8 mouse cellular contexts compared by ENCODE assay signal in genomic region chr8:95331156-95331719, GRCm38 (mm10). TPM values are rescaled to one million over a fixed set of nuclear protein-coding genes. Genes with fewer than 3 reads are reported as not detected.
DNase-seq lines count a peak whose midpoint lies in the region; ATAC-seq and TF ChIP-seq lines count a peak whose summit lies in the region.

No protein-coding gene starts in this region.

- peak overlapping the region; percentile 84 for H3K9ac ChIP-seq in kidney, postnatal 0 days (ENCODE audit: low read depth, low read length)
- H3K9ac ChIP-seq in forebrain, postnatal 0 days = peak overlapping the region; percentile 98
- H3K9ac ChIP-seq in limb, embryonic 14.5 days (ENCODE audit: low read depth, low read length, severe bottlenecking) = peak overlapping the region; percentile 90
- peak overlapping the region; percentile 96 for H3K9ac ChIP-seq in midbrain, embryonic 14.5 days (replicated peaks; ENCODE audit: low read length)

- H3K4me3 ChIP-seq in kidney, postnatal 0 days (replicated peaks; ENCODE audit: low read depth, low read length) = peak overlapping the region; percentile 81
- peak overlapping the region; percentile 70 for H3K4me3 ChIP-seq in forebrain, postnatal 0 days (ENCODE audit: low read depth, low read length)
- H3K4me3 ChIP-seq in limb, embryonic 14.5 days (replicated peaks; ENCODE audit: low read length) = peak overlapping the region; percentile 88
- peak overlapping the region; percentile 88 for H3K4me3 ChIP-seq in midbrain, embryonic 14.5 days (replicated peaks; ENCODE audit: low read depth, low read length)

- H3K27ac ChIP-seq in kidney, postnatal 0 days = peak overlapping the region; percentile 98
- peak overlapping the region; percentile 95 for H3K27ac ChIP-seq in forebrain, postnatal 0 days (ENCODE audit: low read depth, low read length)
- peak overlapping the region; percentile 95 for H3K27ac ChIP-seq in limb, embryonic 14.5 days (replicated peaks; ENCODE audit: low read depth, low read length)
- H3K27ac ChIP-seq in midbrain, embryonic 14.5 days (replicated peaks; ENCODE audit: low read depth, low read length) = peak overlapping the region; percentile 93

- H3K36me3 ChIP-seq in kidney, postnatal 0 days (ENCODE audit: insufficient read depth, low read length) = peaks cover 34% of the 10 kb centered on the region
- H3K36me3 ChIP-seq in forebrain, postnatal 0 days (ENCODE audit: insufficient read depth) = peaks cover 42% of the 10 kb centered on the region
- H3K36me3 ChIP-seq in limb, embryonic 14.5 days (ENCODE audit: control insufficient read depth, insufficient read depth, low read length) = peaks cover 48% of the 10 kb centered on the region
- H3K36me3 ChIP-seq in midbrain, embryonic 14.5 days (ENCODE audit: control insufficient read depth, insufficient read depth, low read length) = peaks cover 39% of the 10 kb centered on the region

- WGBS in kidney, postnatal 0 days = 1% methylated on average over 38 of the region's 38 CpGs
- 1% methylated on average over 38 of the region's 38 CpGs for WGBS in forebrain, postnatal 0 days
- WGBS in limb, embryonic 14.5 days = under 1% methylated on average over 38 of the region's 38 CpGs
- under 1% methylated on average over 38 of the region's 38 CpGs for WGBS in midbrain, embryonic 14.5 days

- no peaks in the 10 kb centered on the region for H3K9me3 ChIP-seq in kidney, postnatal 0 days (replicated peaks; ENCODE audit: low read length)
- H3K9me3 ChIP-seq in forebrain, postnatal 0 days (ENCODE audit: low read length) = no peaks in the 10 kb centered on the region
- no peaks in the 10 kb centered on the region for H3K9me3 ChIP-seq in limb, embryonic 14.5 days (ENCODE audit: control insufficient read depth, low read length)
- H3K9me3 ChIP-seq in midbrain, embryonic 14.5 days (ENCODE audit: control insufficient read depth, low read length) = no peaks in the 10 kb centered on the region

- no peak for TF ChIP-seq POLR2A in limb, embryonic 14.5 days (IDR thresholded peaks at IDR 0.05; ENCODE audit: borderline replicate concordance, extremely low read depth, insufficient read depth, insufficient read length)

- TF ChIP-seq CTCF in kidney, postnatal 0 days (IDR thresholded peaks at IDR 0.05; ENCODE audit: low read depth) = no peak
- no peak for TF ChIP-seq CTCF in forebrain, postnatal 0 days (IDR thresholded peaks at IDR 0.05; ENCODE audit: low read depth)

- DNase-seq in kidney, postnatal 0 days (ENCODE audit: low spot score) = peak; percentile 85
- no peak for DNase-seq in kidney, postnatal 14 days
- no peak for DNase-seq in forebrain, postnatal 0 days
- peak; percentile 63 for DNase-seq in limb, embryonic 14.5 days (ENCODE audit: low spot score)
- DNase-seq in midbrain, embryonic 14.5 days = no peak
- DNase-seq in thymus, postnatal 36 days = no peak
- DNase-seq in left cerebral cortex, adult 8-10 months (ENCODE audit: low spot score in 2 of 2) = no peak

- no peaks in the 10 kb centered on the region for H3K27me3 ChIP-seq in kidney, postnatal 0 days (ENCODE audit: insufficient read depth, low read length)
- no peaks in the 10 kb centered on the region for H3K27me3 ChIP-seq in forebrain, postnatal 0 days (ENCODE audit: insufficient read depth, low read length)
- H3K27me3 ChIP-seq in limb, embryonic 14.5 days (ENCODE audit: control insufficient read depth, insufficient read depth, low read length) = no peaks in the 10 kb centered on the region
- no peaks in the 10 kb centered on the region for H3K27me3 ChIP-seq in midbrain, embryonic 14.5 days (ENCODE audit: control insufficient read depth, insufficient read depth, low read length)

- peaks cover 5% of the 10 kb centered on the region; the same call in 1 of the 2 replicates for H3K4me1 ChIP-seq in kidney, postnatal 0 days (replicated peaks; ENCODE audit: insufficient read depth, low read length)
- peaks cover 4% of the 10 kb centered on the region; the same call in 1 of the 2 replicates for H3K4me1 ChIP-seq in forebrain, postnatal 0 days (ENCODE audit: insufficient read depth)
- H3K4me1 ChIP-seq in limb, embryonic 14.5 days (ENCODE audit: control insufficient read depth, insufficient read depth, low read length) = peaks cover 8% of the 10 kb centered on the region
- peaks cover 21% of the 10 kb centered on the region for H3K4me1 ChIP-seq in midbrain, embryonic 14.5 days (ENCODE audit: control insufficient read depth, insufficient read depth, low read length)

- H3K4me2 ChIP-seq in kidney, postnatal 0 days (ENCODE audit: low read length) = peak overlapping the region; percentile 86
- peak overlapping the region; percentile 73 for H3K4me2 ChIP-seq in forebrain, postnatal 0 days (ENCODE audit: low read depth)
- peak overlapping the region; percentile 82 for H3K4me2 ChIP-seq in limb, embryonic 14.5 days (replicated peaks; ENCODE audit: low read depth, low read length, severe bottlenecking)
- H3K4me2 ChIP-seq in midbrain, embryonic 14.5 days (ENCODE audit: low read length) = peak overlapping the region; percentile 89

- peak; percentile 34 for ATAC-seq in kidney, postnatal 0 days (replicated peaks; ENCODE audit: low FRiP score, low read depth)
- peak; percentile 47 for ATAC-seq in activated CD4-positive, CD25-positive, alpha-beta regulatory T cell, adult 4 months
- peak; percentile 53 for ATAC-seq in forebrain, postnatal 0 days
- ATAC-seq in limb, embryonic 14.5 days (ENCODE audit: low FRiP score, low read depth) = peak; percentile 42
- ATAC-seq in midbrain, embryonic 14.5 days (ENCODE audit: low FRiP score, low TSS enrichment) = peak; percentile 49

RNA-seq across cellular contexts. Expression of gene Zfp319, which starts 0.5 kb away (rescaled TPM):
- polyA plus RNA-seq in kidney, postnatal 0 days (2015; fragmentation: Nextera tagmentation; extraction: Ambion mirVana) = 6.3 and 6.6 TPM in 2 replicates
- polyA plus RNA-seq in activated CD4-positive, CD25-positive, alpha-beta regulatory T cell, adult 4 months (2017; shearing (Covaris generic)) = 1 to 10 TPM; 3.2 to 4.5 TPM
- 11.8 and 15.7 TPM in 2 replicates for total RNA-seq in forebrain, postnatal 0 days (2014; rRNA removed)
- 10.7 and 13.4 TPM in 2 replicates for polyA plus RNA-seq in forebrain, postnatal 0 days (2015; fragmentation: Nextera tagmentation; extraction: Ambion mirVana)
- 13.8 and 17.4 TPM in 2 replicates for polyA plus RNA-seq in limb, embryonic 14.5 days (2012; rRNA removed)
- 8.4 and 9.2 TPM in 2 replicates for polyA plus RNA-seq in limb, embryonic 14.5 days (2014; fragmentation: Nextera tagmentation; extraction: Ambion mirVana)
- 15.9 and 17.9 TPM in 2 replicates for polyA plus RNA-seq in midbrain, embryonic 14.5 days (2014; fragmentation: Nextera tagmentation; extraction: Ambion mirVana)
- 10 to 100 TPM; 14.7 to 16.3 (median 15.3) TPM for total RNA-seq in left cerebral cortex, adult 8-10 months (2022)

RNA-seq across cellular contexts. Expression of gene Usb1, which starts 0.8 kb away (rescaled TPM):
- 42.9 and 45.6 TPM in 2 replicates for polyA plus RNA-seq in kidney, postnatal 0 days (2015; fragmentation: Nextera tagmentation; extraction: Ambion mirVana)
- polyA plus RNA-seq in activated CD4-positive, CD25-positive, alpha-beta regulatory T cell, adult 4 months (2017; shearing (Covaris generic)) = 10 to 100 TPM; 51.4 to 65.4 TPM
- 30.8 and 66.0 TPM in 2 replicates for total RNA-seq in forebrain, postnatal 0 days (2014; rRNA removed)
- polyA plus RNA-seq in forebrain, postnatal 0 days (2015; fragmentation: Nextera tagmentation; extraction: Ambion mirVana) = 34.9 and 38.6 TPM in 2 replicates
- polyA plus RNA-seq in limb, embryonic 14.5 days (2012; rRNA removed) = 46.6 and 61.0 TPM in 2 replicates
- polyA plus RNA-seq in limb, embryonic 14.5 days (2014; fragmentation: Nextera tagmentation; extraction: Ambion mirVana) = 34.7 and 38.0 TPM in 2 replicates
- polyA plus RNA-seq in midbrain, embryonic 14.5 days (2014; fragmentation: Nextera tagmentation; extraction: Ambion mirVana) = 32.0 and 37.3 TPM in 2 replicates
- 10 to 100 TPM; 11.4 to 13.8 (median 12.2) TPM for total RNA-seq in left cerebral cortex, adult 8-10 months (2022)

RNA-seq across cellular contexts. Expression of gene Mmp15, which starts 20.8 kb away (rescaled TPM):
- 5.0 and 5.8 TPM in 2 replicates for polyA plus RNA-seq in kidney, postnatal 0 days (2015; fragmentation: Nextera tagmentation; extraction: Ambion mirVana)
- 1 to 10 TPM in 1 of 2 experiments, under 1 TPM in 1; 0.95 to 1.6 TPM for polyA plus RNA-seq in activated CD4-positive, CD25-positive, alpha-beta regulatory T cell, adult 4 months (2017; shearing (Covaris generic))
- 32.4 and 40.3 TPM in 2 replicates for total RNA-seq in forebrain, postnatal 0 days (2014; rRNA removed)
- polyA plus RNA-seq in forebrain, postnatal 0 days (2015; fragmentation: Nextera tagmentation; extraction: Ambion mirVana) = 10.7 and 13.9 TPM in 2 replicates
- polyA plus RNA-seq in limb, embryonic 14.5 days (2012; rRNA removed) = 12.6 and 16.9 TPM in 2 replicates
- polyA plus RNA-seq in limb, embryonic 14.5 days (2014; fragmentation: Nextera tagmentation; extraction: Ambion mirVana) = 10.5 and 11.8 TPM in 2 replicates
- 17.8 and 19.1 TPM in 2 replicates for polyA plus RNA-seq in midbrain, embryonic 14.5 days (2014; fragmentation: Nextera tagmentation; extraction: Ambion mirVana)
- 10 to 100 TPM; 16.0 to 17.9 (median 16.8) TPM for total RNA-seq in left cerebral cortex, adult 8-10 months (2022)

RNA-seq across cellular contexts. Expression of gene Tepp, which starts 20.9 kb away (rescaled TPM):
- polyA plus RNA-seq in kidney, postnatal 0 days (2015; fragmentation: Nextera tagmentation; extraction: Ambion mirVana) = 0.30 TPM in 1 of 2 replicates, not detected in the other
- not detected for polyA plus RNA-seq in activated CD4-positive, CD25-positive, alpha-beta regulatory T cell, adult 4 months (2017; shearing (Covaris generic))
- 1.2 and 1.3 TPM in 2 replicates for total RNA-seq in forebrain, postnatal 0 days (2014; rRNA removed)
- polyA plus RNA-seq in forebrain, postnatal 0 days (2015; fragmentation: Nextera tagmentation; extraction: Ambion mirVana) = 0.86 and 1.8 TPM in 2 replicates
- polyA plus RNA-seq in limb, embryonic 14.5 days (2012; rRNA removed) = 0.85 and 1.3 TPM in 2 replicates
- polyA plus RNA-seq in limb, embryonic 14.5 days (2014; fragmentation: Nextera tagmentation; extraction: Ambion mirVana) = 0.47 TPM in 1 of 2 replicates, not detected in the other
- 0.83 and 2.7 TPM in 2 replicates for polyA plus RNA-seq in midbrain, embryonic 14.5 days (2014; fragmentation: Nextera tagmentation; extraction: Ambion mirVana)
- total RNA-seq in left cerebral cortex, adult 8-10 months (2022) = not detected

RNA-seq across cellular contexts. Expression of gene Cngb1, which starts 24.9 kb away (rescaled TPM):
- 1.0 and 2.1 TPM in 2 replicates for polyA plus RNA-seq in kidney, postnatal 0 days (2015; fragmentation: Nextera tagmentation; extraction: Ambion mirVana)
- under 1 TPM in 1 of 2 experiments, not detected in 1; 0.22 TPM for polyA plus RNA-seq in activated CD4-positive, CD25-positive, alpha-beta regulatory T cell, adult 4 months (2017; shearing (Covaris generic))
- total RNA-seq in forebrain, postnatal 0 days (2014; rRNA removed) = 0.33 and 0.85 TPM in 2 replicates
- 0.47 and 1.2 TPM in 2 replicates for polyA plus RNA-seq in forebrain, postnatal 0 days (2015; fragmentation: Nextera tagmentation; extraction: Ambion mirVana)
- polyA plus RNA-seq in limb, embryonic 14.5 days (2012; rRNA removed) = 0.24 and 0.67 TPM in 2 replicates
- polyA plus RNA-seq in limb, embryonic 14.5 days (2014; fragmentation: Nextera tagmentation; extraction: Ambion mirVana) = 0.52 and 0.55 TPM in 2 replicates
- polyA plus RNA-seq in midbrain, embryonic 14.5 days (2014; fragmentation: Nextera tagmentation; extraction: Ambion mirVana) = 0.47 and 0.59 TPM in 2 replicates
- total RNA-seq in left cerebral cortex, adult 8-10 months (2022) = under 1 TPM; 0.25 to 0.53 (median 0.49) TPM

Comparison
In these comparisons a context has a peak if more than half of its experiments do, and no peak if none do; other contexts are left out.
1. DNase-seq: peak in kidney, postnatal 0 days (single experiment) and limb, embryonic 14.5 days (single experiment); none in kidney, postnatal 14 days (single experiment), forebrain, postnatal 0 days (single experiment), midbrain, embryonic 14.5 days (single experiment), thymus, postnatal 36 days (0 of 2) and left cerebral cortex, adult 8-10 months (0 of 2).
2. Peak in every context shown above with its lines, with median percentiles within 50 percentile points of each other: ATAC-seq, H3K27ac ChIP-seq, H3K4me2 ChIP-seq, H3K4me3 ChIP-seq and H3K9ac ChIP-seq.